Mouse (Mus musculus) B cell, adult 2 months (primary cell): ENCODE data around the gene Slc36a3.
"Not testable (repeated sequence)": the region's sequence is repeated elsewhere in the genome, so short reads cannot be mapped to it uniquely, and the experiment has no call there.

ENCODE experiments used
- DNase-seq, 2 experiments: peaks; one replicate each; pipeline ENCODE4 v3.0.0; 2022

Gene Slc36a3

GRCm38 (mm10) chr11:55141502-55141901 is 10.0 kb downstream of the Slc36a3 start:
- DNase-seq = no peak

GRCm38 (mm10) chr11:55137646-55138045 is 13.9 kb downstream of the Slc36a3 start:
- DNase-seq = no peak

GRCm38 (mm10) chr11:55136770-55137547 is 14.5 kb downstream of the Slc36a3 start:
- DNase-seq = peak; percentile 82 to 88

GRCm38 (mm10) chr11:55134871-55135270 is 16.6 kb downstream of the Slc36a3 start:
- DNase-seq = no peak

- DNase-seq = no peak
Observed at GRCm38 (mm10) chr11:55134407-55134806, 17.1 kb downstream of the Slc36a3 start.

GRCm38 (mm10) chr11:55133204-55133603 is 18.3 kb downstream of the Slc36a3 start:
- no peak for DNase-seq

GRCm38 (mm10) chr11:55131946-55132345 is 19.6 kb downstream of the Slc36a3 start:
- DNase-seq = no peak

- peak; percentile 83 to 88 for DNase-seq
Observed at GRCm38 (mm10) chr11:55131077-55131742, 20.3 kb downstream of the Slc36a3 start.

GRCm38 (mm10) chr11:55128411-55128810 is 23.1 kb downstream of the Slc36a3 start:
- DNase-seq = no peak

- DNase-seq = no peak
Observed at GRCm38 (mm10) chr11:55127937-55128336, 23.6 kb downstream of the Slc36a3 start.

- no peak for DNase-seq
Observed at GRCm38 (mm10) chr11:55126663-55127062, 24.8 kb downstream of the Slc36a3 start.

GRCm38 (mm10) chr11:55121430-55121829 is 30.1 kb downstream of the Slc36a3 start:
- peak in 1 of 2 experiments; percentile 25 for DNase-seq

- peak; percentile 38 to 43 for DNase-seq
Observed at GRCm38 (mm10) chr11:55120821-55121271, 30.7 kb downstream of the Slc36a3 start.

GRCm38 (mm10) chr11:55120279-55120678 is 31.2 kb downstream of the Slc36a3 start:
- DNase-seq = no peak

GRCm38 (mm10) chr11:55117031-55117430 is 34.5 kb downstream of the Slc36a3 start:
- peak; percentile 50 to 60 for DNase-seq

- DNase-seq = peak; percentile 42 to 50
Observed at GRCm38 (mm10) chr11:55116004-55116403, 35.5 kb downstream of the Slc36a3 start.

GRCm38 (mm10) chr11:55114291-55114690 is 37.2 kb downstream of the Slc36a3 start:
- DNase-seq = no peak

GRCm38 (mm10) chr11:55113861-55114250 is 37.7 kb downstream of the Slc36a3 start:
- not testable (repeated sequence) for DNase-seq

GRCm38 (mm10) chr11:55113209-55113860 is 38.2 kb downstream of the Slc36a3 start:
- DNase-seq = peak; percentile 70 to 77

GRCm38 (mm10) chr11:55110566-55111169 is 40.8 kb downstream of the Slc36a3 start:
- DNase-seq = no peak

GRCm38 (mm10) chr11:55109521-55110300 is 41.8 kb downstream of the Slc36a3 start:
- no peak for DNase-seq

GRCm38 (mm10) chr11:55106636-55107035 is 44.9 kb downstream of the Slc36a3 start:
- peak in 1 of 2 experiments; percentile 13 for DNase-seq
